Mouse (Mus musculus) embryonic facial prominence, embryonic 15.5 days (tissue): ENCODE measurements around the gene Kcnc2. TPM values are rescaled to one million over a fixed set of nuclear protein-coding genes. Genes with fewer than 3 reads are reported as not detected.

Source experiments
- ATAC-seq: fragments of 200-750 bp; cut with Nextera tagmentation; 2 replicates; pipeline ENCODE4 v1.8.0; 2017; ENCODE audit warnings: low read depth, moderate TSS enrichment; ENCODE audit not compliant: insufficient number of reproducible peaks, low FRiP score, low TSS enrichment
- H3K27ac ChIP-seq: fragments of 300-500 bp; sonication (generic); replicated peaks from 2 replicates; pipeline ENCODE4 v1.5.1; 2015; ENCODE audit warnings: mild to moderate bottlenecking, inconsistent platforms
- H3K27me3 ChIP-seq: fragments of 300-500 bp; sonication (generic); 2 replicates; pipeline ENCODE4 v1.6.1; 2015; ENCODE audit warnings: inconsistent platforms
- H3K36me3 ChIP-seq: fragments of 300-500 bp; sonication (generic); 2 replicates; pipeline ENCODE4 v1.6.1; 2015; ENCODE audit warnings: mild to moderate bottlenecking, inconsistent platforms
- H3K4me1 ChIP-seq: fragments of 300-500 bp; sonication (generic); 2 replicates; pipeline ENCODE4 v1.6.1; 2015; ENCODE audit warnings: inconsistent platforms
- H3K4me2 ChIP-seq: fragments of 300-500 bp; sonication (generic); replicated peaks from 2 replicates; pipeline ENCODE4 v1.6.1; 2015; ENCODE audit warnings: mild to moderate bottlenecking, inconsistent platforms
- H3K4me3 ChIP-seq: fragments of 300-500 bp; sonication (generic); replicated peaks from 2 replicates; pipeline ENCODE4 v1.5.1; 2015; ENCODE audit warnings: mild to moderate bottlenecking, inconsistent platforms
- H3K9ac ChIP-seq: fragments of 300-500 bp; sonication (generic); 2 replicates; pipeline ENCODE4 v1.6.1; 2015; ENCODE audit warnings: inconsistent platforms
- H3K9me3 ChIP-seq: fragments of 300-500 bp; sonication (generic); replicated peaks from 2 replicates; pipeline ENCODE4 v1.6.1; 2016; ENCODE audit warnings: inconsistent platforms
- WGBS: fragments of 180-500 bp; shearing (Covaris S2); methylation state at CpG from one replicate; pipeline ENCODE4 v1.1.7; 2015; 5-methylcytosine and 5-hydroxymethylcytosine counted together
- polyA plus RNA-seq: library from polyadenylated mRNA; unstranded; fragments of >200 nt; fragmentation: Nextera tagmentation; extraction: Ambion mirVana; gene quantifications from 2 replicates; pipeline ENCODE4 v1.2.1, GENCODE M21; 2015

Gene Kcnc2
- polyA plus RNA-seq, 1 experiment from 2014 or later = 1.2 TPM

- no peak overlapping the region for H3K27ac ChIP-seq
- H3K9ac ChIP-seq = no peak overlapping the region
- H3K4me2 ChIP-seq = no peak overlapping the region
- WGBS = 43% methylated on average over 2 of the region's 2 CpGs
- no peak for ATAC-seq
- no peaks in the 10 kb centered on the region for H3K4me1 ChIP-seq
- no peak overlapping the region for H3K4me3 ChIP-seq
- H3K27me3 ChIP-seq = no peaks in the 10 kb centered on the region
- no peaks in the 10 kb centered on the region for H3K36me3 ChIP-seq
- no peaks in the 10 kb centered on the region for H3K9me3 ChIP-seq
These were observed 126.3 kb downstream of the Kcnc2 start for GRCm38 (mm10) chr10:112397194-112397593.

- WGBS = 36% methylated on average over 9 of the region's 9 CpGs
- no peak overlapping the region for H3K4me3 ChIP-seq
- ATAC-seq = no peak
- H3K36me3 ChIP-seq = no peaks in the 10 kb centered on the region
- no peak overlapping the region for H3K27ac ChIP-seq
- H3K9ac ChIP-seq = no peak overlapping the region
- no peaks in the 10 kb centered on the region for H3K27me3 ChIP-seq
- H3K4me1 ChIP-seq = no peaks in the 10 kb centered on the region
- no peak overlapping the region for H3K4me2 ChIP-seq
- H3K9me3 ChIP-seq = no peaks in the 10 kb centered on the region
These were observed 129.9 kb downstream of the Kcnc2 start for GRCm38 (mm10) chr10:112400591-112401404.

GRCm38 (mm10) chr10:112409525-112409924, 138.6 kb downstream of the Kcnc2 start:
- no peak overlapping the region for H3K4me2 ChIP-seq
- 73% methylated on average over 2 of the region's 2 CpGs for WGBS
- H3K9ac ChIP-seq = no peak overlapping the region
- H3K36me3 ChIP-seq = no peaks in the 10 kb centered on the region
- H3K4me3 ChIP-seq = no peak overlapping the region
- H3K4me1 ChIP-seq = no peaks in the 10 kb centered on the region
- no peaks in the 10 kb centered on the region for H3K27me3 ChIP-seq
- no peak overlapping the region for H3K27ac ChIP-seq
- no peak for ATAC-seq
- no peaks in the 10 kb centered on the region for H3K9me3 ChIP-seq

GRCm38 (mm10) chr10:112423327-112423726, 152.4 kb downstream of the Kcnc2 start:
- ATAC-seq = no peak
- no peak overlapping the region for H3K4me2 ChIP-seq

GRCm38 (mm10) chr10:112436950-112437349, 166.0 kb downstream of the Kcnc2 start:
- WGBS = 67% methylated on average over 2 of the region's 2 CpGs
- Histone ChIP-seq H3K4me2 (no peak overlapping the region), H3K9ac (no peak overlapping the region), H3K27ac (no peak overlapping the region), H3K27me3 (no peaks in the 10 kb centered on the region), H3K9me3 (no peaks in the 10 kb centered on the region), H3K36me3 (no peaks in the 10 kb centered on the region), H3K4me1 (no peaks in the 10 kb centered on the region), H3K4me3 (no peak overlapping the region)
- ATAC-seq = no peak

More at GRCm38 (mm10) chr10:112423327-112423726, 152.4 kb downstream of the Kcnc2 start:
- Histone ChIP-seq H3K27me3 (no peaks in the 10 kb centered on the region), H3K4me3 (no peak overlapping the region), H3K36me3 (no peaks in the 10 kb centered on the region), H3K9ac (no peak overlapping the region), H3K9me3 (no peaks in the 10 kb centered on the region), H3K4me1 (no peaks in the 10 kb centered on the region), H3K27ac (no peak overlapping the region)
- 45% methylated on average over 10 of the region's 10 CpGs for WGBS

- Histone ChIP-seq H3K4me3 (no peak overlapping the region), H3K36me3 (no peaks in the 10 kb centered on the region), H3K4me1 (no peaks in the 10 kb centered on the region), H3K4me2 (no peak overlapping the region), H3K27ac (no peak overlapping the region), H3K9me3 (no peaks in the 10 kb centered on the region), H3K9ac (no peak overlapping the region), H3K27me3 (no peaks in the 10 kb centered on the region)
- WGBS = 47% methylated on average over 4 of the region's 4 CpGs
- no peak for ATAC-seq
These were observed 173.7 kb downstream of the Kcnc2 start for GRCm38 (mm10) chr10:112444640-112445039.

- no peak for ATAC-seq
- H3K9ac ChIP-seq = no peak overlapping the region
- no peaks in the 10 kb centered on the region for H3K27me3 ChIP-seq
- no peak overlapping the region for H3K4me2 ChIP-seq
- 77% methylated on average over 5 of the region's 5 CpGs for WGBS
- no peak overlapping the region for H3K27ac ChIP-seq
- H3K9me3 ChIP-seq = no peaks in the 10 kb centered on the region
- H3K36me3 ChIP-seq = no peaks in the 10 kb centered on the region
- no peaks in the 10 kb centered on the region for H3K4me1 ChIP-seq
- no peak overlapping the region for H3K4me3 ChIP-seq
These were observed 180.0 kb downstream of the Kcnc2 start for GRCm38 (mm10) chr10:112450910-112451309.

GRCm38 (mm10) chr10:112468689-112469384, 197.9 kb downstream of the Kcnc2 start:
- H3K27me3 ChIP-seq = no peaks in the 10 kb centered on the region
- WGBS = 80% methylated on average over 6 of the region's 6 CpGs
- no peaks in the 10 kb centered on the region for H3K4me1 ChIP-seq
- no peaks in the 10 kb centered on the region for H3K9me3 ChIP-seq
- H3K36me3 ChIP-seq = no peaks in the 10 kb centered on the region
- no peak for ATAC-seq
- H3K27ac ChIP-seq = no peak overlapping the region
- no peak overlapping the region for H3K9ac ChIP-seq
- H3K4me3 ChIP-seq = no peak overlapping the region
- no peak overlapping the region for H3K4me2 ChIP-seq

GRCm38 (mm10) chr10:112474122-112474810, 203.3 kb downstream of the Kcnc2 start:
- Histone ChIP-seq H3K27ac (no peak overlapping the region), H3K36me3 (no peaks in the 10 kb centered on the region), H3K27me3 (no peaks in the 10 kb centered on the region), H3K9ac (no peak overlapping the region), H3K4me1 (no peaks in the 10 kb centered on the region), H3K4me2 (no peak overlapping the region), H3K9me3 (no peaks in the 10 kb centered on the region), H3K4me3 (no peak overlapping the region)
- ATAC-seq = no peak
- WGBS = 79% methylated on average over 6 of the region's 6 CpGs

GRCm38 (mm10) chr10:112481461-112481860, 210.5 kb downstream of the Kcnc2 start:
- H3K4me2 ChIP-seq = no peak overlapping the region
- H3K9me3 ChIP-seq = no peaks in the 10 kb centered on the region
- no peak for ATAC-seq
- H3K4me3 ChIP-seq = no peak overlapping the region
- WGBS = 77% methylated on average over 2 of the region's 2 CpGs
- no peak overlapping the region for H3K9ac ChIP-seq
- H3K27ac ChIP-seq = no peak overlapping the region
- no peaks in the 10 kb centered on the region for H3K27me3 ChIP-seq
- H3K36me3 ChIP-seq = no peaks in the 10 kb centered on the region
- H3K4me1 ChIP-seq = no peaks in the 10 kb centered on the region

GRCm38 (mm10) chr10:112481921-112482607, 211.1 kb downstream of the Kcnc2 start:
- ATAC-seq = no peak
- Histone ChIP-seq H3K27ac (no peak overlapping the region), H3K9ac (no peak overlapping the region), H3K4me2 (no peak overlapping the region), H3K9me3 (no peaks in the 10 kb centered on the region), H3K27me3 (no peaks in the 10 kb centered on the region), H3K4me3 (no peak overlapping the region), H3K4me1 (no peaks in the 10 kb centered on the region), H3K36me3 (no peaks in the 10 kb centered on the region)
- WGBS = 82% methylated on average over 9 of the region's 9 CpGs
